Mouse (Mus musculus): ENCODE results near the gene Mafb. TPM values are rescaled to one million over a fixed set of nuclear protein-coding genes. Genes with fewer than 3 reads are reported as not detected.

The Mafb gene
- polyA plus RNA-seq, 1 experiment from 2014 or later = 21.6 TPM

Other genes starting within 250 kb of the Mafb start
- gene Gm826, start 32.9 kb downstream of the Mafb start, polyA plus RNA-seq (2016; fragmentation: Nextera tagmentation; extraction: Ambion mirVana) = 0.39 TPM in 1 of 2 replicates, not detected in the other